Mouse (Mus musculus) myocyte (in vitro differentiated cells): Measurements from ENCODE around the gene Ttll12.

ENCODE experiments used
- CEBPB ChIP-seq: IDR thresholded peaks from 2 replicates; pipeline ENCODE4 v1.6.1; 2011; ENCODE audit warnings: mild to moderate bottlenecking, moderate library complexity; ENCODE audit not compliant: poor library complexity, insufficient read depth, severe bottlenecking
- E2F4 ChIP-seq: IDR thresholded peaks from one replicate; pipeline ENCODE4 v1.6.1; 2011; ENCODE audit warnings: mild to moderate bottlenecking, control low read depth, moderate library complexity; ENCODE audit not compliant: insufficient read depth
- MAX ChIP-seq: IDR thresholded peaks from one replicate; pipeline ENCODE4 v1.6.1; 2011; ENCODE audit warnings: low read depth, mild to moderate bottlenecking, control low read depth
- MYOD1 ChIP-seq, 3 experiments: IDR thresholded peaks; one replicate each; pipeline ENCODE4 v1.6.1; 2011; ENCODE audit warnings: control low read depth in 2 of 3, low read depth in 2 of 3, mild to moderate bottlenecking in 2 of 3, moderate library complexity in 1 of 3; ENCODE audit not compliant: insufficient read length in 2 of 3, control insufficient read depth in 1 of 3
- MYOG ChIP-seq, 3 experiments: IDR thresholded peaks; one replicate each; pipeline ENCODE4 v1.6.1; 2011; ENCODE audit warnings: control low read depth in 2 of 3, low read depth in 2 of 3, mild to moderate bottlenecking in 2 of 3; ENCODE audit not compliant: insufficient read length in 2 of 3, control insufficient read depth in 1 of 3, insufficient read depth in 1 of 3
- POLR2A ChIP-seq: IDR thresholded peaks from one replicate; pipeline ENCODE4 v1.6.1; 2011; ENCODE audit warnings: low read depth, mild to moderate bottlenecking, control low read depth, moderate library complexity; ENCODE audit not compliant: insufficient read length
- POLR2AphosphoS2 ChIP-seq: IDR thresholded peaks from one replicate; pipeline ENCODE4 v1.6.1; 2011; ENCODE audit warnings: low read depth, control low read depth; ENCODE audit not compliant: insufficient read length
- REST ChIP-seq: IDR thresholded peaks from one replicate; pipeline ENCODE4 v1.6.1; 2011; ENCODE audit warnings: mild to moderate bottlenecking, control low read depth, moderate library complexity; ENCODE audit not compliant: insufficient read depth, insufficient read length
- TCF12 ChIP-seq: IDR thresholded peaks from one replicate; pipeline ENCODE4 v1.6.1; 2011; ENCODE audit warnings: mild to moderate bottlenecking, control low read depth; ENCODE audit not compliant: poor library complexity, insufficient read depth, severe bottlenecking
- USF1 ChIP-seq: IDR thresholded peaks from one replicate; pipeline ENCODE4 v1.6.1; 2011; ENCODE audit warnings: low read depth, mild to moderate bottlenecking, control low read depth, moderate library complexity

- TF ChIP-seq POLR2AphosphoS2 (no peak), POLR2A (no peak), MAX (no peak), USF1 (no peak), E2F4 (no peak), TCF12 (no peak), REST (no peak), CEBPB (no peak), MYOD1 (IDR thresholded peaks at IDR 0.05; ENCODE audit: control insufficient read depth in 1 of 3, insufficient read length in 2 of 3, low read depth in 2 of 3) (no peak), MYOG (IDR thresholded peaks at IDR 0.05; ENCODE audit: control insufficient read depth in 1 of 3, insufficient read depth in 1 of 3, insufficient read length in 2 of 3, low read depth in 2 of 3) (no peak)
These were observed 31.2 kb upstream of the Ttll12 start for GRCm38 (mm10) chr15:83626142-83626645.
